Mouse (Mus musculus) gastrocnemius, postnatal 10 days (tissue): ENCODE data around the gene Carmil1. TPM values are rescaled to one million over a fixed set of nuclear protein-coding genes. Genes with fewer than 3 reads are reported as not detected.

Source experiments
- DNase-seq: peaks from one replicate; pipeline ENCODE4 v3.0.0; 2021; ENCODE audit warnings: mixed read lengths
- total RNA-seq, 2 experiments: library from RNA; stranded (reverse); gene quantifications; 2 replicates each; pipeline ENCODE4 v1.2.3; 2021

Carmil1 gene
- total RNA-seq, 2 experiments from 2014 or later, result 4.5 to 7.9 TPM

DNA sequence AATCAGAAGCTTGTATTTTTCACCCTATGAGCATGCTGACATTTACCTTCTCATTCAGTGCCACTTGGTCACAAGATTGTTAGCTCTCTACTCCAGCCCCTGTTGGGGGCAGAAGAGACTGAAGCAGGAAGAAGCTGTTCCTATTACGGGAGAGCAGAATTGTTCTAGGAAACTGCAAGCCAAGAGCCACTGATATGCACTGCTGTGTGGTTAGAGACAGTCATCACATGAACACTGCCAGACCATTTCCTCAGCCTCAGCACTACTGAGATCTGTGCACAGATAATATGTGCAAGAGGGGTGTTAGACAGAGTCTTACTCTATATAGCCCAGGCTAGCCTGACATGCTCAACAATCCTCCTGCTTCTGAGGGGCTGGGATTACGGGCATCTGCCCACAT is 69.4 kb downstream of the Carmil1 start:
- DNase-seq, result no peak

DNA sequence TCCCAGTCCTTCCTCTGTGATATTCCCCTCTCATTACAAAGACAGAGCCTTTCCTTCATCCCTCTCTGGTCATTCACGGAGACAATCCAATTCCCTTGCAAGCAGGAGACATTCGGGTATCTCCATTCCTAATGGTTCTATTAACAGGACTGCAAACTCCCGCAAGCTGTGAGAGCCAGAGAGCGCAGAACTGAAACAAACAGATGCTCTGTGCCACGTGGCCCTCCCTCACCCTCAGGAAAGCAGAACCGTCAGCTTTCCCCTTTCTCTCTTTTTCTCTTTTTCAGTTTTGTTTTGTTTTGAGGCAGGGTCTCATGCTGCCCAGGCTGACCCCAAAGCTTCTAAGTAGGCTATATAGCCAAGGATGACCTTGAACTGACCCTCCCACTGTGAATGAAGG is 74.5 kb downstream of the Carmil1 start:
- DNase-seq, result no peak

DNA sequence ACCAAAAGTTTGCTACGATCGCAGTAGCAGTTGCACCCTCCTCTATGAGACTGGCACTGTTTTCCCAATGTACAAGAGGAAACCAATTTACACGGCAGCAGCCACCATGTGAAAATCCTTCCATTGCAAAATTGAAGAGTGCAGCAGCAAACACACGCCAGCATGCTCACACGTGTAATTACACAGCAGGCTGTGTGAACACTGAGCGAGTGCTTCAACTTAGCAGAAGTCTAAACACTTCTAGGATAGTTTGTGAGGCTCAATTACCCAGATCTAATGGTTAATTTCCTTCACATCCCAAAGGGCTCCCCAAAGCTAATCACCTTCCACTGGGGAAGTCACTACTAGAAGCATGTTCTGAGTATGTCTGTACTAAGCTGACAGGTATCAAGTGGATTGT is 78.3 kb downstream of the Carmil1 start:
- DNase-seq, result no peak

DNA sequence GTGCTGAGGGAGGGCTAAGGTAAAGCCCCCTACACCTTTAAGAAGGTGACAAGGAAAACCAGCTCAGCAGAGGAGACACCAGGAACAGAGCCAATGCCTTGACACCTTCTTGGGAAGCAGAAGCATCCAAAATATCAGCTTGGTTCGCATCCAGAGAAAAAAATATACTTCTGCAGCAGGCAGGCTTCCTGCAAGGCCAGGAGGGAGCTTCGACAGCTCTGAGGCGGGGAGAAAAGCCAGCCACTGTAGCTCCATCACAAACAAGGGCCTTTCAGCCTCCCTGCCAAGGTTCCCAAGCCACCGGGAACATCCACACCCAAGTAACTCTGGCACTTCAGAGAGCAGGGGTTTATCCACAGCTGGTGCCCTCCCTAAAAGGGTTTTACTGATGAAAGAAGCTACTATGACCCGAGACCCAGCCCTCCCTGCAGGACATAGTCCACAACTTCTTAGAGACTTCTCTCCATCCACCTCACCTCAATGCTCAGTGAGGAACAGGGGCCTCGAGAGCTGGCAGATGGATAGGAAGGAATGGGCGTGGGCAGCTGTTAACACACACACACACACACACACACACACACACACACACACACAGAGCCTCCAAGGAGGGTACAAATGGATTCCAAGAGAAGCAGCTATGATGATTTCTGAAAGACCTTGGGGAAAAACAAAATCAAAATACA is 80.6 kb downstream of the Carmil1 start:
- no peak for DNase-seq

DNA sequence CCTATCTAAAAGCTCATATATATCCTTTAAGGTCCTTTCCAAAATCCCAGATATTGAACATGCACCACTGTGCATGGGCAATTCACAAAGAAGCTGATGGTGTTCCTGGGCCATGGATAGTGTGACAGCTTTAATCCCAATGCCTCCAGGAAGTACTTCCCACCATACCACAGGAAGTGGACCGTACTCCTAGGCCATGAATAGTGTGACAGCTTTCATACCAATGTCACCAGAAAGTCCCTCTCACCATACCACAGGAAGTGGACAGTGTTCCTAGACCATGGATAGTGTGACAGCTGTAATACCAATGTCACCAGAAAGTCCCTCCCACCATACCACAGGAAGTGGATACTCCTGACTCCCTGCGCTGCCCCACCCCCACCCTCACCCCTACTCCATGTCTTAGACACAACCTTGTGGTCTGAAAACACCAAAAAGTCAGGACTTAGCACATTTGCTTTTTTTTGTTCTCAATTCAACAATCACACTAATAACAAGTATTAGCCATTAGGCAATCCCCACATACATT is 82.1 kb downstream of the Carmil1 start:
- DNase-seq, result no peak

DNA sequence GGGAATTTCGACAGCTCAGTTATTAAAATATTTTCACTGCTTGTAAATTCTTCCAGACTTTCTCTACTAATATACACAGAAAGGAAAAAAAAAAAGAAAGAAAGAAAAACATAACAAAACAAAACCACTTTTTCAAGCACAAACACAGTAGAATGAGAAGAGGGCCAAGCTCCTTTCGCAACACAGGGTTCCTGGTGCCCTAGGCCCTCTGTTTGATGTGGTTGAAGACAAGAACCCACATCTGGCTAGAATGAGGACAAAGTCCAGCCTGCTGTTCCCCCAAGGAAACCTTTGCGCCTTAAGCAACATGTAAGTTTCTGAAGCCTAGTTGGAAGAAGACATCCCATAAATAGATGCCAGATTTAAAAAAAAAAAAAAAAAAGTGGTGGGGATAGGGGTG is 85.2 kb downstream of the Carmil1 start:
- no peak for DNase-seq

DNA sequence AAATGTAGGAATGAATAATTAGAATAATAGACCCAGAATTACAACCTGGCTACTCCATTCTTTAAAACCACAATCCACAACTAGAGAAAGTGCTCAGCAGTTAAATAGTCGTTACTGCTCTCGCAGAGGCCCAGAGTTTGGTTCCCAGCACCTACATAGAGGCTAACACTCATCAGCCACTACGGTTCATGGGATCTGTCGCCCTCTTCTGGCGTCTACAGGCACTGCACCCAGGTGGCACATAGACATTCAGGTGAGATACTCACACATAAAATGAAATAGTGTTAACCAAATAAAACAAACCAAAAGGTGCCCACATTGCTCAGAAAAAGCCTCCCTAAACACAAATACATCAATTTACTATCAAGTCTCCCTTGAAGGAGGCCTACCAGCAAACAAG is 86.6 kb downstream of the Carmil1 start:
- no peak for DNase-seq

DNA sequence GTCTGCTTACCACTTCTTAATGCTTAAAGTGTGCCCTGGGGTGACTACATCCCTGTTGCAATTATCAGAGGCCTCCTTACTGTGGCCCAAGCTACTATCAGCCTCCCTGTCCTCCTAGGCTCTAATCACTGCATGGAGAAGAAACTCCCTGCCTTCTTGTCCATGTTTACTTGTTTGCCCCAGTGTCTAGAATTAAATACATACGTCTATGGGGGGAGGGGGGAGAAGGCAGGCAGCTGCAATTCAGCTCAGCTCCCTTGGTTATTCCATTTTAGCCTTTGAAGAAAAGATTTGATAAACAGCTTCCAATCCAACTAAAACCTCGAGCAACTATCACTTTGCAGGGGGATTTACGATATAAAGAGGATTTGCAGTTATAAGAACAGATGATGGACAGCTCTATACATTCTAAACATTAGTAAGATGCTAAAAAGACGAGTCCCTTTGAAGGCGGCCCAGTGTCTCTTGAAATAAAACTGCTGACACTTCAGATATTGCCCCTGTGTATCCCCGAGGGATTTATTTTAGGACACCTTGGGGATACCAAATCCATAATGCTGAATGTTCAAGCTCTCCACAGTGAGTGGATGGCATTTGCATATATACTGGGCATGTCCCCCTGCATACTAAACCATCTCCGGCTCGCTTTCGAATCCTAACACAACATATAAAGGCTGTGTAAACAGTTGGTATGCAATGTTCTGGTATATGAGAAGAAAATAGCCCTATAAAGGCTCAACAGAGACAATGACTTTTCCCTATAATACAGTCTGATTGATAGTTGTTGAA is 89.5 kb downstream of the Carmil1 start:
- DNase-seq, result no peak

DNA sequence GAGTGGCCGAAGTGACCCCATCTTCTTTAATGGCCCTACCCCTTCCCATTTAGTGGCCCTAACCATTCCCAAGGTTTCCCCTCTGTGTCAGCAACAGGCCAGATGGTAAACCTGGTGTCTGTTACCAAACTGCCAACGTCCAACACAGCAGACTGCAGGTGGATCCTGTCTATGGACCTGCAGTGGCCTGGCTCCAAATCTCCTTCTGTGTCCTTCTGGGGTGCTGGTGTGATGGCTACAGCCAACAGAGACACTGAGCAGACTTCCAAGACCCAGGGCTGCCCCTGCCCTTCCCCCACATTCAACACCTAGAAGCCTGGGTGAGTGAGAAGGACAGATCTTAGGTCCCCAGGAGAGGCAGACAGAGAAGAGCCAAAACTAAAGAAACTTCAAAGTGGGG is 93.6 kb downstream of the Carmil1 start:
- DNase-seq, result no peak

DNA sequence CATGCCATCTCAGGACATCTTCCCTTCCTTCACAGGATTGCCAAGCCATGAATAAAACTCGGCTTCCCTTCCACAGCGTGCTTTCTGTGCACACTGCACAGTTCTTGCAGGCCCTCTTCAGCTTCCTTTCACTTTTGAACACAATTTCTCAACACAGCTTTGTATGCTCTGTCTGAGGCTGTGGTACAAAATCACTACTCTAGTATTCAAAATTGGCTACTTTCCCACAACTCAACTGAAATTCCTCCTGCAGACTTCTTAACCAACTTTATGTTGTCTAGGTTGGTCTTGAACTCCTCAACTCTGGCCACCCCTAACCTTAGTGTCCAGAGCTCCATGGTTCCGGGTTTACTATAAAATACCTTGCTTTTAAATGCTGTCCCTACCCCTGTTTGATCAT is 95.0 kb downstream of the Carmil1 start:
- no peak for DNase-seq

DNA sequence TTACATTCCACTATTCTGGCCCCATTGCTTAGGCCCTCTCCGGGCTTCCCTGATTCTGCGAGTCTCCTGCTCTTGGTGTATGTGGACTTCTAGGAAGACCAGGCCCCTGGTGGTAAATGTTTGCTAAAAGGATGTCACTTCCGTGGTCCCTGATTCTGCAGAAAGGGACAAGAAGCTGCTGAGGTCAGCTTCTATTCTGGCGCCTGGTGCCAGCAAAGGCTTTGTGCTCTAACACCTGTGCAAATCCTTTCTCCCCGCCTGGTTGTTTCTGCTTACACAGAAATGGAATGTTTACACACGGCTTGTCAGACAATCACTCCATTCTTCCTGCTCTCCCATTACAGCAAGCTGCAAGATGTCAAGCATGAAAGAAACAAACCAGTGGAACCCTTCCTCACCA is 97.7 kb downstream of the Carmil1 start:
- no peak for DNase-seq

DNA sequence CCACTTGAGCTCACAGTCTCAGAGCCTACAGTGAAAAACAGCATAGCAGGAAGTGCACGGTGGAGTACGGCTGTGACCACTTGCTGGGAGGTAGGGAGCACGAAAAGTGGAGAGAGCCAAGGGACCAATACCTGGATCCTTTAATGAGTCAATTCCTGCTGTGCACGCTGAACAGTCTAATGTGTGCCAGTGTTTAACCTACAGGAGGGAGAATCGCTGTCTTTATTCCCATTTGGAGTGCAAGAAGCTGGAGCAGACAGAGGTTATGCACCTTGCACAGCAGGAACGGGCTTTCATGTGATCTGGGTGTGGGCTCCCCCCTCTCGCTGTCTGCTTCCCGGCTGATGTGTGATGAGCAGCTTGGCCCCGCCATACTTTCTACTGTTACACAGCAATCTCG is 101.1 kb downstream of the Carmil1 start:
- DNase-seq, result no peak

DNA sequence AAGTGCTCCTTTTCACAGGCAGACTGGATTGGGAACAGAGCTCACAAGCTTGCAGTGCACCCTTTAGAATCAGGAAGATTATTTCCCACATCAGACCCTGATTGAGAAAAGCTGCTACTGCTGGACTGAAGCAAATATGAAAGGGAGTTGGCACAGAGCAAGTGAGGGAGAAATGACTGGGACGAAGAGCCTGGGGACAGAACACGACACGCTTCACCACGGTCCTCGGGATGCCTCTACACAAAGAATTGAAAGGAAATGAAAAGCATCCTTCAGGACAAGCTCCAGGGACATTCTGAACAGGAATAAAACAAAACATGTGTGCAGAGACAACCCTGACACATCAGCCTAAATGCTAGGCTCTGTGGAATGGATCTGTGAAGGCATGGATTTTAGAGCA is 103.0 kb downstream of the Carmil1 start:
- no peak for DNase-seq

DNA sequence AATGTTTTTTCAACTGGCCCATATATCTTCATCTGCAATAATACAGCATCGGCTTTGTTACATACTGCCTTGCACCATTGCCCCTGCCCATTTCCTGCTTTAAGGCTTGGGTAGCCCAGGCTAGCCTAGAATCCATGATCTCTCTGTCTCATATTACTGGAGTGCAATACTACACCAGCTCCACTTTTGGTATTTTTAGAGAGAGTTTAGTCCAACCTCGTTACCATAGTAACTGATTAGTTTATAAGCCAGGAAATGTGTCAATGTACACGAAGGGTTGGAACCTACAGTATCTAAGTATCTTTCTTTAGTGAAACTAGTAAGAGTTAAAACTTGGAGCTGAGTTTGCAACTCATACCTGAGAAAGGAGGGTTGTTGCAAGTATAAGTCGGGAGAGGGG is 103.8 kb downstream of the Carmil1 start:
- DNase-seq, result no peak

DNA sequence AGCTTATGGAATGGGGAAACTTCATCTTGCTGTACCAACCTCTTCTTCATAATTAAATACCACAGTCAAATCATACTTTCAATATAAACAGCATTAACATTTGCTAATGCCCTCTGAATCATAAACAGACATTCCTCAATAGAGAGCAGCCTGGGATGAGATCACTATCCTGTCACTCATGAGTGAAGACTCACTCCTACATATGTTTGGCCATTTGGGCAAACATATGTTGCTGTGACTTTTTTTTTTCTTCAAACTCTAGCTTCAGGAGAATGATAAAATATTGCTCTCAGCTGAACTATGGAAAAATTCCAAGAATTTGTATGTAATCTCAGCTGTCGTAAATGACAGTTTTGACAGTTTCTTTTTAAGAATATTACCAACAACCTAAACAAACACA is 110.9 kb downstream of the Carmil1 start:
- DNase-seq, result no peak

DNA sequence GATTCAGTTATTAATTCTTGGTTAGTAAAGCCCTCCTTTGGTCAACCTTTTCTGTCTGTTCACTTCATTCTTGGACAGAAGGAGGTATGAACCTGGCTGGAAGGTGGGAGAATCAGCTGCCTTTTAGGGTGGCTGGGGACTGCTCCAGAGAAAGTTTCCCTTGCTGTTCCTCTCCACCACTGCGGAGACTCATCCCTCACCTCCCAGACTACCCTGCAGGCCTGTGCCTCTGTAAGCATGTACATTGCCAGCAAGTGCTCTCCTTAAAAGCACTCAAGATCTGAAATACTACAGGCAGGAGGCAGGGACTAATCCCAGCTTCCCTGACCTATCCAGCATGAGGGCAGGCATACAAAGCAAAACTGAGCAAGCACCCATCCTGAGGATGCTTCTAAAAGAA is 117.2 kb downstream of the Carmil1 start:
- no peak for DNase-seq

DNA sequence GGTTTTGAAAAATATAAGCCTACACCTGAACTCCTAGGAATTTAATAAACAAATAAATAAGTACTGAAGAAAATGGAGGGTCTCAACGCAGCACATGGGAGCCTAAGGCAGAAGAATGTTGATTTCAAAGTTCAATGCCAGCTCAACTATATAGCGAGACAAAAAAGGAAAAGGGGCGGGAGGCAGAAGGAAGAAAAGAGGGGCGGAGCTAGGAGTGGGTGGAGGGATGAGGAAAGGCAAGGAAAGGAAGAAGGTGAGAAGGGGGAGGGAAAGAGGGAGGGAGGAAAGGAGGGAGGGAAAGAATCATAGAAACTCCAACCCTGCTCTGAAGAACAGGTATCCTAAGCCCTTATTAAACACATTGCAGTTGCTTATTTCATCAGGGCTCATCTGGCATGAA is 119.5 kb downstream of the Carmil1 start:
- no peak for DNase-seq

DNA sequence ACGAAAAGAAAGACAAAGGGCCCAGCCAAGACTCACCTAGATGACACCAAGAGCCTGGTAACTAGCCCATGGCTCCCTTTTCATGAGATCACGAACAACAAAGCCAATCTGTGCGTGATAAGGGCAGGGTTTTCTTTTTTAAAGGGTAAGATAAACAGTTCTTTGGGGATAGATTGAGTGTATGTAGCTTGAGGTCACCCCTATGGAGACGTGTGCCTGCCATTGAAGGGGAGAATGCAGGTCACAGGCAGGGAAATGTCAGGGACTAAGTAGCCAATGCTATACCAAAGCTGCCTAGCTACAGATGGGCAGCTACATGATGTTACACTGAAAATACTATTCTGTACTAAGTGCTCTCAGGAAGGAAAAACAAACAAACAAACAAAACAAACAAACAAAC is 120.6 kb downstream of the Carmil1 start:
- no peak for DNase-seq

DNA sequence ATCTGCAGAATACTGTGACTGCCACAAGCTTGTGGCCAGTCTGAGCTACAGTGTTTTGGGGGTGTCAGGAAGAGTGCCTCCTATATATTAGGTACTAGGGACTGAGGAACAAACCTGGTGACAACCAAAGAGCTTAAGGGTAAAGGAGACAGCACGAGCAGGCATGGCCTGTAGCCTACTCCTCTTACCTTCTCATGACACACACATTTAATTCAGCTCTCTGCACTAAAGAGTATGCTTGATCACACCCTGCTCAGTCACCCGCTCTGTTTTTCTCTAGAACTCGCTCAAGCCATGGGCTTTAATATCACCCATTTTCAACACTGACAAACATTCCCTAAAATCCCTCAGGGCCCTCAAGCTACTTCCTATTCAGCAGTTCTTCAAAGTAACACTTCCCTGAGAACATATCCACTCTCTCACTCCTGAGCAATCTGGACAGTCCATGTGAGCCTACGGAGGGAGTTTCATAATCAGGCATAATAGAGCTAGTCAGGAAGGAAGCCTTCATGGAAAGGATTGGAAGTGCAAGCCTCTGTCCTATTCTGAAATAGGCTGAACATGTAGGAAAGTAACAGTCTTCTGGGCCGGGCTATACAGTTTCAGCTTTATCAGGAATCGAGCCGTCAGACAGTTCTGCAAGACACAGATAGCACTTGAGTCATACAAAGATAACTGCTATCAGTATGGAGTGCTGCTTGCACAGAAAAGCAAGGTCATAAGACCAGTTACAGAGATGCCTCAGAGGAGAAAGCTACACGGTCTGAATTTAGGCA is 121.2 kb downstream of the Carmil1 start:
- no peak for DNase-seq

DNA sequence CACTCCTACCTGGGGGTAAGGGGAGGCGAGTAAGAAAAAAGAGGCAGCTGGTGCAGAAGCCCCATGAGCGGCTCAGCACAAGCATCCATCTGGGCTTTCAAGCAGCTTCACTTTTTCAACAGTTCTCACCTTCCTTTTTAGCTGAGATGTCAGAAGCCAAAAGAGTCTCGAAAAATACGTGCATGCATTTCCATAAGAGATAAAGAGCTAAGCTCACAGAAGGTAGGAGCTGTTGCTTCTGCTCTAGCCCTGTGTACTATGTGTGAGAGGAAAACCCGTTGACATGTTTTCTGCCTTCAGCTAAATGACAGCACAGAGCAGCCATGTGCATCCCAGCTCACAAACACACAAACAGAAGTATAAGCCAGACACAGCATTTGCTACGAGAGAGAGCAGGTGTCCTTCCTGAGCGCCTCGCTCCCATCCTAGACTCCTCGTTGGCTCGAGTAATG is 123.0 kb downstream of the Carmil1 start:
- DNase-seq, result no peak

DNA sequence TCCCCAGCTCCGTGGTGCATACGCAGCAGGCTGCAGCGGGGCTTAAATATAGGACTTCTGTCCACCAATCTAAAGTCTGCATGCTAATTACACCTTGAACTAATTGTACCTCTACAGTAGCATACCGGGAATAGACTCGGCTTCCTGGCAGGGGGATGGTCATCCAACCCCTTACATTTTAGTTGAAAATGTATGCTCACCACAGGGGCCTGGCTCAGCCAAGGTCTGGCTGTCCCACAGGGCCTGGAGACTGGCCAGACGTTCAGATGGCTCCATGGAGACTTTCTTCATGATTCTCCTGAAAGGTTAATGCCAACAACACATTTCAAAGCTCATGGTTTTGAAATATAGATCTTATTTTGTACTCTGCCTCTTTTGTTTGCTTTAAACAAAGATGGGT is 125.4 kb downstream of the Carmil1 start:
- no peak for DNase-seq

DNA sequence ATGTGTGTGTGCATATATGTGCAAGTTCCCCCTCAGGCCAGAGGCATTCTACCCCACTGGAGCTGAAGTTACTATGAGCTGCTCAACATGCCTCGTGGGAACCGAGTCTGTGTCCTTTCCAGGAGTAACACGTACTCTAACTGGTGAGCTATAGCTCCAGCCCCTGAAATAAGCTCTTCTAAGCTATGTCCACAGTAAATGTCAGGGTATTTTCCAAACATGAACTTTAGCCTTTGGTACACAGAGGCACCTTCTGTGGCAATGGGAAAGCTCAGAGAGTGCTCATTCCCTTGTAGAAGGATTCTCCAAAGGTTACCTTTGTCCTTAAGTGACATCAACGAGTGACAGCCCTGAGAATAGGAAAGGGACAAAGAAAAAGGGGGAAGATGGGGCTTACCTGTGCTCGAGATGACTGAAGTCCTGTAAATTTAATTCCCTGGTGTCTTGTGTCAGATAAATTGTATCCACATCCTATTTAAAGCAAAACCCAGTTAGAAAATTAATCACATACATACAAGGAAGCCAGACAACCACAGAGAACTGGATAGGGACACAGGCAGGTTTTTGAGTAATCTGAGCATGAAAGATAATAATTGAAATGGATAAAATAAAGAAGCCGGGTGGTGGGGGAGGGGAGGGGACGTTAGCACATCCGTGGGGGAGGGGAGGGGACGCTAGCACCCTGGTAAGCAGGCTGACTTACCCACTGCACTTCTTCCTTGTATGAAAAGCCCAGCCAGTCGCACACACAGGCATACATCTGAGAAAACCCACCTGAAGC is 126.1 kb downstream of the Carmil1 start:
- DNase-seq, result no peak
